Mouse (Mus musculus): Measurements from ENCODE around the gene Stard10.
A peak's percentile ranks its signal among the peaks of the same experiment; 100 is the strongest.

The Stard10 gene

GRCm38 (mm10) chr7:101317014-101317413, at the start of gene Stard10:
Gene Stard10 (plus strand): TSS chr7:101317086.
- no peak for DNase-seq (ENCODE audit: low read depth in 2 of 2, low spot score in 2 of 2)

- DNase-seq (ENCODE audit: low read depth in 2 of 2, low spot score in 2 of 2): no peak
These were observed 49.2 kb upstream of the Stard10 start for GRCm38 (mm10) chr7:101267457-101268259.

- no peak for DNase-seq (ENCODE audit: low read depth in 2 of 2, low spot score in 2 of 2)
These were observed 45.3 kb upstream of the Stard10 start for GRCm38 (mm10) chr7:101271602-101272001.

GRCm38 (mm10) chr7:101272466-101273160, 44.3 kb upstream of the Stard10 start:
- no peak for DNase-seq (ENCODE audit: low read depth in 2 of 2, low spot score in 2 of 2)

GRCm38 (mm10) chr7:101282721-101283120, 34.2 kb upstream of the Stard10 start:
- DNase-seq (ENCODE audit: low read depth in 2 of 2, low spot score in 2 of 2): no peak

- DNase-seq (ENCODE audit: low read depth in 2 of 2, low spot score in 2 of 2): no peak
These were observed 32.4 kb upstream of the Stard10 start for GRCm38 (mm10) chr7:101284504-101284903.

GRCm38 (mm10) chr7:101286891-101287290, 30.0 kb upstream of the Stard10 start:
- DNase-seq (ENCODE audit: low read depth in 2 of 2, low spot score in 2 of 2): no peak

GRCm38 (mm10) chr7:101287820-101288219, 29.1 kb upstream of the Stard10 start:
- DNase-seq (ENCODE audit: low read depth in 2 of 2, low spot score in 2 of 2): no peak

- DNase-seq (ENCODE audit: low read depth in 2 of 2, low spot score in 2 of 2): peak in 1 of 2 experiments; percentile 37
These were observed 28.4 kb upstream of the Stard10 start for GRCm38 (mm10) chr7:101288436-101288835.

GRCm38 (mm10) chr7:101290401-101290800, 26.5 kb upstream of the Stard10 start:
- no peak for DNase-seq (ENCODE audit: low read depth in 2 of 2, low spot score in 2 of 2)

GRCm38 (mm10) chr7:101291211-101291610, 25.7 kb upstream of the Stard10 start:
- DNase-seq (ENCODE audit: low read depth in 2 of 2, low spot score in 2 of 2): no peak

- no peak for DNase-seq (ENCODE audit: low read depth in 2 of 2, low spot score in 2 of 2)
These were observed 25.2 kb upstream of the Stard10 start for GRCm38 (mm10) chr7:101291641-101292040.

GRCm38 (mm10) chr7:101292086-101292485, 24.8 kb upstream of the Stard10 start:
- no peak for DNase-seq (ENCODE audit: low read depth in 2 of 2, low spot score in 2 of 2)

- DNase-seq (ENCODE audit: low read depth in 2 of 2, low spot score in 2 of 2): no peak
These were observed 24.2 kb upstream of the Stard10 start for GRCm38 (mm10) chr7:101292696-101293095.

- DNase-seq (ENCODE audit: low read depth in 2 of 2, low spot score in 2 of 2): no peak
These were observed 23.7 kb upstream of the Stard10 start for GRCm38 (mm10) chr7:101293138-101293537.

GRCm38 (mm10) chr7:101293611-101294010, 23.3 kb upstream of the Stard10 start:
- DNase-seq (ENCODE audit: low read depth in 2 of 2, low spot score in 2 of 2): no peak

GRCm38 (mm10) chr7:101295438-101295837, 21.4 kb upstream of the Stard10 start:
- no peak for DNase-seq (ENCODE audit: low read depth in 2 of 2, low spot score in 2 of 2)

GRCm38 (mm10) chr7:101296252-101297022, 20.4 kb upstream of the Stard10 start:
- DNase-seq (ENCODE audit: low read depth in 2 of 2, low spot score in 2 of 2): no peak

GRCm38 (mm10) chr7:101297023-101297405, 19.9 kb upstream of the Stard10 start:
- DNase-seq (ENCODE audit: low read depth in 2 of 2, low spot score in 2 of 2): no peak

- DNase-seq (ENCODE audit: low read depth in 2 of 2, low spot score in 2 of 2): no peak
These were observed 18.5 kb upstream of the Stard10 start for GRCm38 (mm10) chr7:101298375-101298774.

GRCm38 (mm10) chr7:101301361-101301880, 15.5 kb upstream of the Stard10 start:
- DNase-seq (ENCODE audit: low read depth in 2 of 2, low spot score in 2 of 2): peak; percentile 54 to 62

All from CD8-positive naive resting alpha-beta T cell, adult 2 months (primary cell).